8 mouse cellular contexts compared by ENCODE assay signal in genomic region chr2:144527821-144528174, GRCm38 (mm10). TPM values are rescaled to one million over a fixed set of nuclear protein-coding genes. Genes with fewer than 3 reads are reported as not detected.
DNase-seq lines count a peak whose midpoint lies in the region; ATAC-seq and TF ChIP-seq lines count a peak whose summit lies in the region.

No protein-coding gene starts in this region.

- peak overlapping the region; percentile 99 for H3K4me3 ChIP-seq in lung, embryonic 16.5 days (ENCODE audit: low read length)
- peak overlapping the region; percentile 97 for H3K4me3 ChIP-seq in limb, embryonic 13.5 days
- H3K4me3 ChIP-seq in olfactory bulb, adult 2 months (ENCODE audit: insufficient read depth, low read depth, low read length): peak overlapping the region; percentile 60

- peaks cover 7% of the 10 kb centered on the region for H3K36me3 ChIP-seq in lung, embryonic 16.5 days (ENCODE audit: control insufficient read depth, insufficient read depth, low read length)
- peaks cover 18% of the 10 kb centered on the region for H3K36me3 ChIP-seq in limb, embryonic 13.5 days

- no peak for TF ChIP-seq CTCF in olfactory bulb, adult 2 months (IDR thresholded peaks at IDR 0.05; ENCODE audit: insufficient read depth, low read depth, low read length)

- H3K27me3 ChIP-seq in lung, embryonic 16.5 days (ENCODE audit: control insufficient read depth, insufficient read depth, low read depth, low read length): no peaks in the 10 kb centered on the region; the same call in 1 of the 2 replicates
- H3K27me3 ChIP-seq in limb, embryonic 13.5 days: peaks cover 16% of the 10 kb centered on the region

- no peak for DNase-seq in lung, postnatal 14 days
- no peak for DNase-seq in layer of hippocampus, postnatal 25 days (ENCODE audit: extremely low spot score in 1 of 2, low spot score in 1 of 2)
- no peak for DNase-seq in adipocyte (ENCODE audit: low spot score)
- DNase-seq in left cerebral cortex, adult 9 months (ENCODE audit: low spot score in 2 of 2): no peak

- peak overlapping the region; percentile 95 for H3K9ac ChIP-seq in lung, embryonic 16.5 days (ENCODE audit: low read length)
- peak overlapping the region; percentile 93 for H3K9ac ChIP-seq in limb, embryonic 13.5 days

- 0% methylated on average over 25 of the region's 25 CpGs for WGBS in lung, embryonic 16.5 days
- WGBS in limb, embryonic 13.5 days: 0% methylated on average over 25 of the region's 25 CpGs
- WGBS in olfactory bulb, adult 2 months: under 1% methylated on average over 25 of the region's 25 CpGs

- peak; percentile 44 for ATAC-seq in lung, embryonic 16.5 days (ENCODE audit: low read depth)
- peak; percentile 31 for ATAC-seq in erythroid progenitor cell, adult 5-6 weeks (replicated peaks; ENCODE audit: low FRiP score, poor library complexity, severe bottlenecking)
- ATAC-seq in limb, embryonic 13.5 days (ENCODE audit: low FRiP score, low read depth): peak; percentile 42

- peaks cover 11% of the 10 kb centered on the region for H3K4me1 ChIP-seq in lung, embryonic 16.5 days (replicated peaks; ENCODE audit: control insufficient read depth, insufficient read depth, low read length)
- peaks cover 14% of the 10 kb centered on the region for H3K4me1 ChIP-seq in limb, embryonic 13.5 days
- peaks cover 4% of the 10 kb centered on the region for H3K4me1 ChIP-seq in olfactory bulb, adult 2 months (ENCODE audit: control insufficient read depth, insufficient read depth, low read length)

- H3K27ac ChIP-seq in lung, embryonic 16.5 days (ENCODE audit: low read length): peak overlapping the region; percentile 86
- H3K27ac ChIP-seq in limb, embryonic 13.5 days: peak overlapping the region; percentile 73
- H3K27ac ChIP-seq in olfactory bulb, adult 2 months (ENCODE audit: insufficient read depth, low read depth, low read length): peak overlapping the region; percentile 93; the same call in 1 of the 2 replicates

- H3K4me2 ChIP-seq in lung, embryonic 16.5 days (ENCODE audit: low read depth, low read length): peak overlapping the region; percentile 93
- H3K4me2 ChIP-seq in limb, embryonic 13.5 days (replicated peaks): peak overlapping the region; percentile 79

- no peaks in the 10 kb centered on the region for H3K9me3 ChIP-seq in lung, embryonic 16.5 days (ENCODE audit: control insufficient read depth, low read length)
- no peaks in the 10 kb centered on the region for H3K9me3 ChIP-seq in limb, embryonic 13.5 days

- no peak for TF ChIP-seq POLR2A in olfactory bulb, adult 2 months (IDR thresholded peaks at IDR 0.05; ENCODE audit: insufficient read depth, low read depth, low read length)

RNA-seq across cellular contexts. Expression of gene Polr3f, which starts 0.3 kb away (rescaled TPM):
- 25.1 and 25.3 TPM in 2 replicates for polyA plus RNA-seq in lung, embryonic 16.5 days (2015; fragmentation: Nextera tagmentation; extraction: Ambion mirVana)
- 5.4 and 9.2 TPM in 2 replicates for total RNA-seq in erythroid progenitor cell, adult 5-6 weeks (2015; ENCODE audit: low replicate concordance)
- total RNA-seq in erythroid progenitor cell, adult 5-6 weeks (2017; ENCODE audit: low replicate concordance): 3.5 and 15.9 TPM in 2 replicates
- polyA plus RNA-seq in limb, embryonic 13.5 days (2015; fragmentation: Nextera tagmentation; extraction: Ambion mirVana): 32.5 and 33.1 TPM in 2 replicates
- polyA plus RNA-seq in olfactory bulb, adult 2 months (2012; ENCODE audit: insufficient read depth, insufficient read length, low replicate concordance, missing spikeins): not detected in 2 replicates
- 10 to 100 TPM; 23.4 to 29.2 TPM for total RNA-seq in layer of hippocampus, postnatal 25 days (2021)

RNA-seq across cellular contexts. Expression of gene Dzank1, which starts 0.6 kb away (rescaled TPM):
- 1.3 and 2.1 TPM in 2 replicates for polyA plus RNA-seq in lung, embryonic 16.5 days (2015; fragmentation: Nextera tagmentation; extraction: Ambion mirVana)
- not detected in 2 replicates for total RNA-seq in erythroid progenitor cell, adult 5-6 weeks (2015; ENCODE audit: low replicate concordance)
- not detected in 2 replicates for total RNA-seq in erythroid progenitor cell, adult 5-6 weeks (2017; ENCODE audit: low replicate concordance)
- polyA plus RNA-seq in limb, embryonic 13.5 days (2015; fragmentation: Nextera tagmentation; extraction: Ambion mirVana): 0.82 and 2.2 TPM in 2 replicates
- polyA plus RNA-seq in olfactory bulb, adult 2 months (2012; ENCODE audit: insufficient read depth, insufficient read length, low replicate concordance, missing spikeins): 44.3 TPM in 1 of 2 replicates, not detected in the other
- total RNA-seq in layer of hippocampus, postnatal 25 days (2021): 100 to 1,000 TPM; 115 to 122 TPM

RNA-seq across cellular contexts. Expression of gene Rbbp9, which starts 22.9 kb away (rescaled TPM):
- polyA plus RNA-seq in lung, embryonic 16.5 days (2015; fragmentation: Nextera tagmentation; extraction: Ambion mirVana): 65.3 and 65.6 TPM in 2 replicates
- total RNA-seq in erythroid progenitor cell, adult 5-6 weeks (2015; ENCODE audit: low replicate concordance): 1.7 and 5.0 TPM in 2 replicates
- 0.38 and 2.1 TPM in 2 replicates for total RNA-seq in erythroid progenitor cell, adult 5-6 weeks (2017; ENCODE audit: low replicate concordance)
- 68.0 and 68.8 TPM in 2 replicates for polyA plus RNA-seq in limb, embryonic 13.5 days (2015; fragmentation: Nextera tagmentation; extraction: Ambion mirVana)
- polyA plus RNA-seq in olfactory bulb, adult 2 months (2012; ENCODE audit: insufficient read depth, insufficient read length, low replicate concordance, missing spikeins): not detected in 2 replicates
- 10 to 100 TPM; 27.9 to 31.8 TPM for total RNA-seq in layer of hippocampus, postnatal 25 days (2021)

RNA-seq across cellular contexts. Expression of gene Sec23b, which starts 28.2 kb away (rescaled TPM):
- 96.7 and 102 TPM in 2 replicates for polyA plus RNA-seq in lung, embryonic 16.5 days (2015; fragmentation: Nextera tagmentation; extraction: Ambion mirVana)
- total RNA-seq in erythroid progenitor cell, adult 5-6 weeks (2015; ENCODE audit: low replicate concordance): 28.9 and 47.6 TPM in 2 replicates
- 30.0 and 41.5 TPM in 2 replicates for total RNA-seq in erythroid progenitor cell, adult 5-6 weeks (2017; ENCODE audit: low replicate concordance)
- polyA plus RNA-seq in limb, embryonic 13.5 days (2015; fragmentation: Nextera tagmentation; extraction: Ambion mirVana): 91.4 and 91.7 TPM in 2 replicates
- not detected in 2 replicates for polyA plus RNA-seq in olfactory bulb, adult 2 months (2012; ENCODE audit: insufficient read depth, insufficient read length, low replicate concordance, missing spikeins)
- 10 to 100 TPM; 47.0 to 53.1 TPM for total RNA-seq in layer of hippocampus, postnatal 25 days (2021)

Comparison
In these comparisons a context has a peak if more than half of its experiments do, and no peak if none do; other contexts are left out.
1. RNA of gene Dzank1, which starts 0.6 kb away (polyA plus RNA-seq): 44.3 TPM in olfactory bulb, adult 2 months; 0.82 to 2.2 TPM in limb, embryonic 13.5 days and 1.3 to 2.1 TPM in lung, embryonic 16.5 days; every median in the first group is over 10 times any median in the second.
2. RNA of gene Rbbp9, which starts 22.9 kb away (polyA plus RNA-seq): 68.0 to 68.8 TPM in limb, embryonic 13.5 days and 65.3 to 65.6 TPM in lung, embryonic 16.5 days; not detected in olfactory bulb, adult 2 months; every median in the first group is over 10 times any median in the second.
3. Peak in every context shown above with its lines, with median percentiles within 50 percentile points of each other: ATAC-seq, H3K27ac ChIP-seq and H3K4me3 ChIP-seq.